In the genomic region with DNA sequence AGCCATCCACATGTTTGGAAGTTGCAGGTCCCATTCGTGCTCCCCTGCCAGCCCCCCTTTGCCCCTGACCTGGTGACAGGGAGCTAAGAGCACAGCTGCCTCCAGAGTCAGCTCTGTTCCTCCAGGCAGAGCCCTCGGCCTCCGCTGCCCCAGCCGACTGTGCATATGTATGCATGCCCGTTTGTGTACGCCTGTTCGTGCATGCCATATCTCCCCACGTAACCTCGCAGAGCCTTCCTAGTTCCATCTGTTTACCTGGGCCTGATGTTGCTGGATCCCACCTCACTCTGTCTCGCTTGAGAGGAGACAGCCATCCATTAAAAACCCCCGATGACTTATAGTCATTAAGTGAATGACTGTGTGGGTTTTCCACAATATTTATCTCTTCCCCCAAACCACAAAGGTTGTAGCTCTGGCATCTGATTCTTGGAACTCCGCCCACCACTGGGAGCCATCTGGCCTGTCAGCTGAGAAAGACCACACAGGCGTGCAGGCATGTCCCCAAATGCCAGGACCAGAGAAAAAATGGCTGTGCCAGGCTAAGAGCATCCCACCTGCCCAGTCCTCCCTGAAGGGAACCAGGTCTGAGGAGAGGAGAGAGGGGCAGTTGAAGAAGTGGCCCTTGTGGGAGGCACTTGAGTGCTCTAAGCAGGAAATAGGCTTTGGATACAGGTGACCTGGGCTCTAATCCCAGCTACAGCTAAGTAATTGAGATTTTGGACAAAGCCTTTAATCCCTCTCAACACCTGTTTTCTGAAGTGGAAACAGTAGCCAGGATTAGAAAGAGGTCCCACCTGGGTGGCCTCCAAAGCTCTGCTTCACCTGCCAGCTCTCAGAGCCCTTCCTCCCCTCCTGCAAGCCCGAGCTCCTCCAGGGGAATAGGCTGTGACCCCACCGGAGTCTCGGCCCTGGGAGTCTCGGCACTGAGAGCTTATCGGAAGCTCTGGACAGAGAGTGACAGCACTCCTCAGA, we compare ENCODE assay signal across 12 mouse cellular contexts. TPM values are rescaled to one million over a fixed set of nuclear protein-coding genes. Genes with fewer than 3 reads are reported as not detected.
DNase-seq lines count a peak whose midpoint lies in the region; ATAC-seq lines count a peak whose summit lies in the region.
"Had no signal": no experiment of that assay in that cellular context is flagged by ENCODE, and none has a peak within 500 bp of the region (broad histone marks: within the 10 kb centered on the region; RNA-seq: fewer than 3 reads in every experiment).

No protein-coding gene starts in this region.

- peaks cover 17% of the 10 kb centered on the region; the same call in 1 of the 2 replicates for H3K27me3 ChIP-seq in hindbrain, embryonic 13.5 days
- H3K27me3 ChIP-seq in hindbrain, embryonic 12.5 days = no peaks in the 10 kb centered on the region
- H3K27me3 ChIP-seq: liver, embryonic 15.5 days had no signal

- 0 out of 2 replicates have a peak overlapping the region, but pooled peaks have one; percentile 13 for H3K9ac ChIP-seq in hindbrain, embryonic 13.5 days
- no peak overlapping the region for H3K9ac ChIP-seq in hindbrain, embryonic 12.5 days
- H3K9ac ChIP-seq: liver, embryonic 15.5 days had no signal

- H3K4me2 ChIP-seq in hindbrain, embryonic 13.5 days = no peak overlapping the region
- no peak overlapping the region for H3K4me2 ChIP-seq in hindbrain, embryonic 12.5 days (replicated peaks)
- H3K4me2 ChIP-seq: liver, embryonic 15.5 days had no signal

- H3K27ac ChIP-seq in hindbrain, embryonic 13.5 days = peak overlapping the region; percentile 69
- H3K27ac ChIP-seq in hindbrain, embryonic 12.5 days = no peak overlapping the region
- H3K27ac ChIP-seq: liver, embryonic 15.5 days had no signal

- peaks cover 36% of the 10 kb centered on the region for H3K4me1 ChIP-seq in hindbrain, embryonic 13.5 days (replicated peaks)
- peaks cover 23% of the 10 kb centered on the region for H3K4me1 ChIP-seq in hindbrain, embryonic 12.5 days

- H3K4me3 ChIP-seq in hindbrain, embryonic 13.5 days = no peak overlapping the region
- no peak overlapping the region for H3K4me3 ChIP-seq in hindbrain, embryonic 12.5 days
- H3K4me3 ChIP-seq: liver, embryonic 15.5 days had no signal

- peaks cover 12% of the 10 kb centered on the region for H3K36me3 ChIP-seq in hindbrain, embryonic 13.5 days
- H3K36me3 ChIP-seq in hindbrain, embryonic 12.5 days = no peaks in the 10 kb centered on the region
- H3K36me3 ChIP-seq: liver, embryonic 15.5 days had no signal

- H3K9me3 ChIP-seq in hindbrain, embryonic 13.5 days = no peaks in the 10 kb centered on the region
- no peaks in the 10 kb centered on the region for H3K9me3 ChIP-seq in hindbrain, embryonic 12.5 days (replicated peaks)
- H3K9me3 ChIP-seq: liver, embryonic 15.5 days had no signal

- ATAC-seq in hindbrain, embryonic 13.5 days (ENCODE audit: low FRiP score) = peak; percentile 58; the same call in 1 of the 2 replicates
- ATAC-seq in hindbrain, embryonic 12.5 days (ENCODE audit: low FRiP score) = no peak
- no peak for ATAC-seq in inflammation-experienced regulatory T-cells, adult 6 months

- peak; percentile 41 for DNase-seq in 3T3-L1 (ENCODE audit: low read depth, low spot score)
- DNase-seq in Muller cell, postnatal 12 days (ENCODE audit: inconsistent ontology term) = peak; percentile 69
- peak; percentile 95 to 98 for DNase-seq in cerebellum, postnatal 36 days
- DNase-seq in urinary bladder, postnatal 25 days (ENCODE audit: low spot score) = no peak
- DNase-seq: adrenal gland, postnatal 10 days; gastrocnemius, postnatal 25 days; kidney, adult 18-20 months; thymus, adult 18-20 months had no signal

- 56% methylated on average over 18 of the region's 18 CpGs for WGBS in hindbrain, embryonic 13.5 days
- 65% methylated on average over 18 of the region's 18 CpGs for WGBS in hindbrain, embryonic 12.5 days

RNA-seq across cellular contexts. Expression of gene Nat9, which starts 30.1 kb away (rescaled TPM):
- polyA plus RNA-seq in hindbrain, embryonic 13.5 days (2015; fragmentation: Nextera tagmentation; extraction: Ambion mirVana) = 21.5 and 22.0 TPM in 2 replicates
- polyA plus RNA-seq in hindbrain, embryonic 12.5 days (2016; fragmentation: Nextera tagmentation; extraction: Ambion mirVana) = 19.1 and 21.1 TPM in 2 replicates
- polyA plus RNA-seq in inflammation-experienced regulatory T-cells, adult 6 months (2017; shearing (Covaris generic)) = 10 to 100 TPM; 14.2 to 21.0 (median 15.1) TPM

RNA-seq across cellular contexts. Expression of gene Tmem104, which starts 30.4 kb away (rescaled TPM):
- 11.2 and 12.1 TPM in 2 replicates for polyA plus RNA-seq in hindbrain, embryonic 13.5 days (2015; fragmentation: Nextera tagmentation; extraction: Ambion mirVana)
- polyA plus RNA-seq in hindbrain, embryonic 12.5 days (2016; fragmentation: Nextera tagmentation; extraction: Ambion mirVana) = 9.0 and 10.4 TPM in 2 replicates
- polyA plus RNA-seq in inflammation-experienced regulatory T-cells, adult 6 months (2017; shearing (Covaris generic)) = 10 to 100 TPM in 1 of 3 experiments, 1 to 10 TPM in 2; 9.2 to 10.6 (median 9.8) TPM

RNA-seq across cellular contexts. Expression of gene Grin2c, which starts 49.3 kb away (rescaled TPM):
- polyA plus RNA-seq in hindbrain, embryonic 13.5 days (2015; fragmentation: Nextera tagmentation; extraction: Ambion mirVana) = 0.22 TPM in 2 replicates
- 0.21 and 0.57 TPM in 2 replicates for polyA plus RNA-seq in hindbrain, embryonic 12.5 days (2016; fragmentation: Nextera tagmentation; extraction: Ambion mirVana)
- polyA plus RNA-seq in inflammation-experienced regulatory T-cells, adult 6 months (2017; shearing (Covaris generic)) = not detected

RNA-seq across cellular contexts. Expression of gene Slc9a3r1, which starts 54.6 kb away (rescaled TPM):
- polyA plus RNA-seq in hindbrain, embryonic 13.5 days (2015; fragmentation: Nextera tagmentation; extraction: Ambion mirVana) = 42.2 and 55.2 TPM in 2 replicates
- polyA plus RNA-seq in hindbrain, embryonic 12.5 days (2016; fragmentation: Nextera tagmentation; extraction: Ambion mirVana) = 35.7 and 42.3 TPM in 2 replicates
- polyA plus RNA-seq in inflammation-experienced regulatory T-cells, adult 6 months (2017; shearing (Covaris generic)) = 100 to 1,000 TPM; 137 to 172 (median 165) TPM

RNA-seq across cellular contexts. Expression of gene Fdxr, which starts 59.1 kb away (rescaled TPM):
- 18.1 and 20.8 TPM in 2 replicates for polyA plus RNA-seq in hindbrain, embryonic 13.5 days (2015; fragmentation: Nextera tagmentation; extraction: Ambion mirVana)
- 15.4 and 18.0 TPM in 2 replicates for polyA plus RNA-seq in hindbrain, embryonic 12.5 days (2016; fragmentation: Nextera tagmentation; extraction: Ambion mirVana)
- polyA plus RNA-seq in inflammation-experienced regulatory T-cells, adult 6 months (2017; shearing (Covaris generic)) = 10 to 100 TPM; 20.6 to 26.2 (median 23.7) TPM
